Mouse (Mus musculus) liver, embryonic 15.5 days (tissue): ENCODE results near the gene Bora. TPM values are rescaled to one million over a fixed set of nuclear protein-coding genes. Genes with fewer than 3 reads are reported as not detected.

Experiments used
- ATAC-seq: fragments of 200-750 bp; cut with Nextera tagmentation; 2 replicates; pipeline ENCODE4 v1.8.0; 2017; ENCODE audit warnings: moderate number of reproducible peaks, mild to moderate bottlenecking, moderate library complexity; ENCODE audit not compliant: insufficient read depth
- H3K27ac ChIP-seq: fragments of 300-500 bp; sonication (generic); replicated peaks from 2 replicates; pipeline ENCODE4 v1.5.1; 2015; ENCODE audit warnings: mild to moderate bottlenecking, inconsistent platforms
- H3K27me3 ChIP-seq: fragments of 300-500 bp; sonication (generic); 2 replicates; pipeline ENCODE4 v1.6.1; 2015; ENCODE audit warnings: mild to moderate bottlenecking, inconsistent platforms
- H3K36me3 ChIP-seq: fragments of 300-500 bp; sonication (generic); replicated peaks from 2 replicates; pipeline ENCODE4 v1.6.1; 2015; ENCODE audit warnings: moderate library complexity, mild to moderate bottlenecking, inconsistent platforms
- H3K4me1 ChIP-seq: fragments of 300-500 bp; sonication (generic); replicated peaks from 2 replicates; pipeline ENCODE4 v1.6.1; 2015; ENCODE audit warnings: inconsistent platforms
- H3K4me2 ChIP-seq: fragments of 300-500 bp; sonication (generic); 2 replicates; pipeline ENCODE4 v1.6.1; 2015; ENCODE audit warnings: moderate library complexity, mild to moderate bottlenecking, inconsistent platforms
- H3K4me3 ChIP-seq: fragments of 300-500 bp; sonication (generic); replicated peaks from 2 replicates; pipeline ENCODE4 v1.5.1; 2015; ENCODE audit warnings: mild to moderate bottlenecking, inconsistent platforms
- H3K9ac ChIP-seq: fragments of 300-500 bp; sonication (generic); 2 replicates; pipeline ENCODE4 v1.6.1; 2015; ENCODE audit warnings: moderate library complexity, mild to moderate bottlenecking, inconsistent platforms
- H3K9me3 ChIP-seq: fragments of 300-500 bp; sonication (generic); replicated peaks from 2 replicates; pipeline ENCODE4 v1.6.1; 2016; ENCODE audit warnings: inconsistent platforms
- WGBS: fragments of 180-500 bp; shearing (Covaris S2); methylation state at CpG from one replicate; pipeline ENCODE4 v1.1.7; 2015; ENCODE audit warnings: mixed read lengths; ENCODE audit not compliant: insufficient replicate concordance; 5-methylcytosine and 5-hydroxymethylcytosine counted together
- polyA plus RNA-seq: library from polyadenylated mRNA; unstranded; fragments of >200 nt; fragmentation: Nextera tagmentation; extraction: Ambion mirVana; gene quantifications from 2 replicates; pipeline ENCODE4 v1.2.1, GENCODE M21; 2015

Bora gene
- polyA plus RNA-seq, 1 experiment from 2014 or later = 24.8 TPM

- H3K4me1 ChIP-seq = no peaks in the 10 kb centered on the region
- no peak for ATAC-seq
- H3K36me3 ChIP-seq = 0 out of 2 replicates have a peak, but pooled peaks cover 4% of the 10 kb centered on the region
- no peaks in the 10 kb centered on the region for H3K27me3 ChIP-seq
- no peak overlapping the region for H3K4me2 ChIP-seq
- H3K9me3 ChIP-seq = no peaks in the 10 kb centered on the region
- H3K4me3 ChIP-seq = no peak overlapping the region
- no peak overlapping the region for H3K27ac ChIP-seq
- 80% methylated on average over 11 of the region's 11 CpGs for WGBS
- no peak overlapping the region for H3K9ac ChIP-seq
Measured at GRCm38 (mm10) chr14:99121584-99122339, 75.7 kb downstream of the Bora start.

- no peak overlapping the region for H3K4me3 ChIP-seq
- no peaks in the 10 kb centered on the region for H3K36me3 ChIP-seq
- no peak for ATAC-seq
- 77% methylated on average over 4 of the region's 4 CpGs for WGBS
- H3K27me3 ChIP-seq = no peaks in the 10 kb centered on the region
- H3K4me1 ChIP-seq = no peaks in the 10 kb centered on the region
- H3K9ac ChIP-seq = no peak overlapping the region
- no peak overlapping the region for H3K4me2 ChIP-seq
- H3K27ac ChIP-seq = no peak overlapping the region
- no peaks in the 10 kb centered on the region for H3K9me3 ChIP-seq
Measured at GRCm38 (mm10) chr14:99124076-99124475, 78.1 kb downstream of the Bora start.

Other genes with a start within 250 kb of the Bora start
- 0.67 and 0.69 TPM in 2 replicates for gene Rpl36a-ps1, start 51.9 kb upstream of the Bora start, polyA plus RNA-seq
- gene Mzt1, start 88 bp upstream of the Bora start, polyA plus RNA-seq = 46.6 and 51.6 TPM in 2 replicates
- 5.2 and 5.3 TPM in 2 replicates for gene Pibf1, start 53.2 kb downstream of the Bora start, polyA plus RNA-seq
- 11.4 and 12.5 TPM in 2 replicates for gene Dis3, start 53.5 kb downstream of the Bora start, polyA plus RNA-seq